Mouse (Mus musculus): ENCODE measurements around the gene Gm10974. TPM values are rescaled to one million over a fixed set of nuclear protein-coding genes. Genes with fewer than 3 reads are reported as not detected.
A peak's percentile ranks its signal among the peaks of the same experiment; 100 is the strongest.

Gm10974 gene
- polyA plus RNA-seq, 1 experiment, result not detected

- WGBS, result 8% methylated on average over 28 of the region's 28 CpGs
- TF ChIP-seq CTCF (IDR thresholded peaks at IDR 0.05; ENCODE audit: insufficient read depth, low read length) (peak; percentile 90), POLR2A (IDR thresholded peaks at IDR 0.05; ENCODE audit: borderline replicate concordance, extremely low read depth, low read depth, low read length) (no peak)
- H3K4me3 ChIP-seq (replicated peaks; ENCODE audit: extremely low read depth, low read depth, low read length), result peak overlapping the region; percentile 87
- DNase-seq, result peak; percentile 76
- H3K4me1 ChIP-seq (ENCODE audit: control insufficient read depth, insufficient read depth, low read length), result peaks cover 6% of the 10 kb centered on the region
Observed at GRCm38 (mm10) chr7:66388621-66389532, 23.2 kb downstream of the Gm10974 start.

- DNase-seq, result no peak
- 76% methylated on average over 3 of the region's 3 CpGs for WGBS
- Histone ChIP-seq H3K4me3 (replicated peaks; ENCODE audit: extremely low read depth, low read depth, low read length) (no peak overlapping the region), H3K4me1 (ENCODE audit: control insufficient read depth, insufficient read depth, low read length) (no peaks in the 10 kb centered on the region)
- TF ChIP-seq CTCF (IDR thresholded peaks at IDR 0.05; ENCODE audit: insufficient read depth, low read length) (no peak), POLR2A (IDR thresholded peaks at IDR 0.05; ENCODE audit: borderline replicate concordance, extremely low read depth, low read depth, low read length) (no peak)
Observed at GRCm38 (mm10) chr7:66397288-66397687, 31.6 kb downstream of the Gm10974 start.

- DNase-seq, result no peak
- TF ChIP-seq CTCF (IDR thresholded peaks at IDR 0.05; ENCODE audit: insufficient read depth, low read length) (no peak), POLR2A (IDR thresholded peaks at IDR 0.05; ENCODE audit: borderline replicate concordance, extremely low read depth, low read depth, low read length) (no peak)
- 70% methylated on average over 8 of the region's 8 CpGs for WGBS
- Histone ChIP-seq H3K4me1 (ENCODE audit: control insufficient read depth, insufficient read depth, low read length) (no peaks in the 10 kb centered on the region), H3K4me3 (replicated peaks; ENCODE audit: extremely low read depth, low read depth, low read length) (no peak overlapping the region)
Observed at GRCm38 (mm10) chr7:66401605-66402004, 35.9 kb downstream of the Gm10974 start.

- Histone ChIP-seq H3K4me1 (ENCODE audit: control insufficient read depth, insufficient read depth, low read length) (no peaks in the 10 kb centered on the region), H3K4me3 (replicated peaks; ENCODE audit: extremely low read depth, low read depth, low read length) (no peak overlapping the region)
- TF ChIP-seq CTCF (IDR thresholded peaks at IDR 0.05; ENCODE audit: insufficient read depth, low read length) (no peak), POLR2A (IDR thresholded peaks at IDR 0.05; ENCODE audit: borderline replicate concordance, extremely low read depth, low read depth, low read length) (no peak)
- no peak for DNase-seq
- 89% methylated on average over 5 of the region's 5 CpGs for WGBS
Observed at GRCm38 (mm10) chr7:66402876-66403275, 37.2 kb downstream of the Gm10974 start.

GRCm38 (mm10) chr7:66404141-66404540, 38.4 kb downstream of the Gm10974 start:
- H3K4me1 ChIP-seq (ENCODE audit: control insufficient read depth, insufficient read depth, low read length), result no peaks in the 10 kb centered on the region
- no peak overlapping the region for H3K4me3 ChIP-seq (replicated peaks; ENCODE audit: extremely low read depth, low read depth, low read length)
- TF ChIP-seq POLR2A (IDR thresholded peaks at IDR 0.05; ENCODE audit: borderline replicate concordance, extremely low read depth, low read depth, low read length), result no peak
- TF ChIP-seq CTCF (IDR thresholded peaks at IDR 0.05; ENCODE audit: insufficient read depth, low read length), result no peak
- DNase-seq, result no peak
- 47% methylated on average over 10 of the region's 10 CpGs for WGBS

GRCm38 (mm10) chr7:66404802-66405201, 39.1 kb downstream of the Gm10974 start:
- DNase-seq, result no peak
- TF ChIP-seq POLR2A (IDR thresholded peaks at IDR 0.05; ENCODE audit: borderline replicate concordance, extremely low read depth, low read depth, low read length), result no peak
- no peak for TF ChIP-seq CTCF (IDR thresholded peaks at IDR 0.05; ENCODE audit: insufficient read depth, low read length)
- 69% methylated on average over 4 of the region's 4 CpGs for WGBS
- no peak overlapping the region for H3K4me3 ChIP-seq (replicated peaks; ENCODE audit: extremely low read depth, low read depth, low read length)
- no peaks in the 10 kb centered on the region for H3K4me1 ChIP-seq (ENCODE audit: control insufficient read depth, insufficient read depth, low read length)

GRCm38 (mm10) chr7:66405541-66405940, 39.8 kb downstream of the Gm10974 start:
- 53% methylated on average over 11 of the region's 11 CpGs for WGBS
- Histone ChIP-seq H3K4me1 (ENCODE audit: control insufficient read depth, insufficient read depth, low read length) (no peaks in the 10 kb centered on the region), H3K4me3 (replicated peaks; ENCODE audit: extremely low read depth, low read depth, low read length) (no peak overlapping the region)
- no peak for TF ChIP-seq POLR2A (IDR thresholded peaks at IDR 0.05; ENCODE audit: borderline replicate concordance, extremely low read depth, low read depth, low read length)
- DNase-seq, result no peak

- no peak overlapping the region for H3K4me3 ChIP-seq (replicated peaks; ENCODE audit: extremely low read depth, low read depth, low read length)
Observed at GRCm38 (mm10) chr7:66405951-66406721, 40.4 kb downstream of the Gm10974 start.

GRCm38 (mm10) chr7:66406971-66407370, 41.3 kb downstream of the Gm10974 start:
- no peak overlapping the region for H3K4me3 ChIP-seq (replicated peaks; ENCODE audit: extremely low read depth, low read depth, low read length)
- TF ChIP-seq POLR2A (IDR thresholded peaks at IDR 0.05; ENCODE audit: borderline replicate concordance, extremely low read depth, low read depth, low read length), result no peak
- no peak for TF ChIP-seq CTCF (IDR thresholded peaks at IDR 0.05; ENCODE audit: insufficient read depth, low read length)
- WGBS, result 67% methylated on average over 8 of the region's 8 CpGs
- no peaks in the 10 kb centered on the region for H3K4me1 ChIP-seq (ENCODE audit: control insufficient read depth, insufficient read depth, low read length)
- no peak for DNase-seq

More at GRCm38 (mm10) chr7:66405951-66406721, 40.4 kb downstream of the Gm10974 start:
- no peak for DNase-seq
- H3K4me1 ChIP-seq (ENCODE audit: control insufficient read depth, insufficient read depth, low read length), result no peaks in the 10 kb centered on the region
- TF ChIP-seq CTCF (IDR thresholded peaks at IDR 0.05; ENCODE audit: insufficient read depth, low read length), result no peak
- TF ChIP-seq POLR2A (IDR thresholded peaks at IDR 0.05; ENCODE audit: borderline replicate concordance, extremely low read depth, low read depth, low read length), result no peak
- 59% methylated on average over 13 of the region's 13 CpGs for WGBS

All from lung, adult 2 months (tissue).